Mouse (Mus musculus) olfactory bulb, adult 2 months (tissue): ENCODE data around the gene Tigit.

Experiments used
- CTCF ChIP-seq: fragments of 200-500 bp; IDR thresholded peaks from 2 replicates; pipeline ENCODE4 v1.5.1; 2012; ENCODE audit warnings: low read depth, mild to moderate bottlenecking, low read length, moderate library complexity; ENCODE audit not compliant: insufficient read depth
- POLR2A ChIP-seq: fragments of 200-500 bp; IDR thresholded peaks from 2 replicates; pipeline ENCODE4 v1.6.1; 2012; ENCODE audit warnings: mild to moderate bottlenecking, low read depth, low read length, moderate library complexity; ENCODE audit not compliant: insufficient read depth

DNA sequence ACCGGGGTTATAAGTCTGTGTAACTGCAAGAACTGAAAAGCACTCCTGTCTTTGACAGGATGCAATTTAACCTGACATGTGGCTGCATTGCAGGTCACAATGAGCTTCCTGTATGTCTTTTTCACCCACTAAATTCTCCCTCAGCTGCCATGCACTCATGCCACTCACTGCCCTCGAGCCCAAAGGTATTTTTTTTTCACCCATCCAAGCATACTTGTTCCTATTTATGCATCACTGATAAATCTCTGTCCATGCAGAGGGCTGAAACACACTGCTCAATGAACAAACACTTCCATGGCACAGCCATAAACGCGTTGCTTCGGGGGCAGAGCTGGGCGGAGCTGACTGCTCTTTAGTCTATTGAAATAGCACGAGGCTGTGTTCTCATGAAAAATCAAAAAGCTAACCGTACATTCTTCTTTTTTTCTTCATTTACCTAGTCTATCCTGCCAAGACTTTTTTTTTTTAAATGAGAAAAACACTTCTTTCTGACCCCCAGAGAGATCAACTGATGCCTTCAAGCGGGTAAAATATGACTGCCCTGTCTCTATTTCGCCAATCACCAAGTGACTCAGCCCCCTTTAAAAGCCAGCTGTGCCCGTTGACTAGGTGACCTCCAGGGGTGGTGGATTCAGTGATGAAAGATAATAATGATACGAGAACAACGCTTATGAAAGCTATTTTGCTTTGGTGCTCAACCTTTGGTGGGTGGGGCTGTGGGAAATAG is 44.6 kb upstream of the Tigit start:
- TF ChIP-seq CTCF (no peak), POLR2A (no peak)
